Mouse (Mus musculus) myocyte (in vitro differentiated cells): Measurements from ENCODE around the gene Matn3.

Experiments used
- CEBPB ChIP-seq: IDR thresholded peaks from 2 replicates; pipeline ENCODE4 v1.6.1; 2011; ENCODE audit warnings: mild to moderate bottlenecking, moderate library complexity; ENCODE audit not compliant: poor library complexity, insufficient read depth, severe bottlenecking
- E2F4 ChIP-seq: IDR thresholded peaks from one replicate; pipeline ENCODE4 v1.6.1; 2011; ENCODE audit warnings: mild to moderate bottlenecking, control low read depth, moderate library complexity; ENCODE audit not compliant: insufficient read depth
- MAX ChIP-seq: IDR thresholded peaks from one replicate; pipeline ENCODE4 v1.6.1; 2011; ENCODE audit warnings: low read depth, mild to moderate bottlenecking, control low read depth
- MYOD1 ChIP-seq, 3 experiments: IDR thresholded peaks; one replicate each; pipeline ENCODE4 v1.6.1; 2011; ENCODE audit warnings: control low read depth in 2 of 3, low read depth in 2 of 3, mild to moderate bottlenecking in 2 of 3, moderate library complexity in 1 of 3; ENCODE audit not compliant: insufficient read length in 2 of 3, control insufficient read depth in 1 of 3
- MYOG ChIP-seq, 3 experiments: IDR thresholded peaks; one replicate each; pipeline ENCODE4 v1.6.1; 2011; ENCODE audit warnings: control low read depth in 2 of 3, low read depth in 2 of 3, mild to moderate bottlenecking in 2 of 3; ENCODE audit not compliant: insufficient read length in 2 of 3, control insufficient read depth in 1 of 3, insufficient read depth in 1 of 3
- POLR2A ChIP-seq: IDR thresholded peaks from one replicate; pipeline ENCODE4 v1.6.1; 2011; ENCODE audit warnings: low read depth, mild to moderate bottlenecking, control low read depth, moderate library complexity; ENCODE audit not compliant: insufficient read length
- POLR2AphosphoS2 ChIP-seq: IDR thresholded peaks from one replicate; pipeline ENCODE4 v1.6.1; 2011; ENCODE audit warnings: low read depth, control low read depth; ENCODE audit not compliant: insufficient read length
- REST ChIP-seq: IDR thresholded peaks from one replicate; pipeline ENCODE4 v1.6.1; 2011; ENCODE audit warnings: mild to moderate bottlenecking, control low read depth, moderate library complexity; ENCODE audit not compliant: insufficient read depth, insufficient read length
- SRF ChIP-seq: IDR thresholded peaks from one replicate; pipeline ENCODE4 v1.6.1; 2011; ENCODE audit warnings: low read depth; ENCODE audit not compliant: control insufficient read depth, insufficient read length
- TCF12 ChIP-seq: IDR thresholded peaks from one replicate; pipeline ENCODE4 v1.6.1; 2011; ENCODE audit warnings: mild to moderate bottlenecking, control low read depth; ENCODE audit not compliant: poor library complexity, insufficient read depth, severe bottlenecking
- TCF3 ChIP-seq: IDR thresholded peaks from one replicate; pipeline ENCODE4 v1.6.1; 2011; ENCODE audit warnings: low read depth, control low read depth; ENCODE audit not compliant: insufficient read length
- USF1 ChIP-seq: IDR thresholded peaks from one replicate; pipeline ENCODE4 v1.6.1; 2011; ENCODE audit warnings: low read depth, mild to moderate bottlenecking, control low read depth, moderate library complexity

DNA sequence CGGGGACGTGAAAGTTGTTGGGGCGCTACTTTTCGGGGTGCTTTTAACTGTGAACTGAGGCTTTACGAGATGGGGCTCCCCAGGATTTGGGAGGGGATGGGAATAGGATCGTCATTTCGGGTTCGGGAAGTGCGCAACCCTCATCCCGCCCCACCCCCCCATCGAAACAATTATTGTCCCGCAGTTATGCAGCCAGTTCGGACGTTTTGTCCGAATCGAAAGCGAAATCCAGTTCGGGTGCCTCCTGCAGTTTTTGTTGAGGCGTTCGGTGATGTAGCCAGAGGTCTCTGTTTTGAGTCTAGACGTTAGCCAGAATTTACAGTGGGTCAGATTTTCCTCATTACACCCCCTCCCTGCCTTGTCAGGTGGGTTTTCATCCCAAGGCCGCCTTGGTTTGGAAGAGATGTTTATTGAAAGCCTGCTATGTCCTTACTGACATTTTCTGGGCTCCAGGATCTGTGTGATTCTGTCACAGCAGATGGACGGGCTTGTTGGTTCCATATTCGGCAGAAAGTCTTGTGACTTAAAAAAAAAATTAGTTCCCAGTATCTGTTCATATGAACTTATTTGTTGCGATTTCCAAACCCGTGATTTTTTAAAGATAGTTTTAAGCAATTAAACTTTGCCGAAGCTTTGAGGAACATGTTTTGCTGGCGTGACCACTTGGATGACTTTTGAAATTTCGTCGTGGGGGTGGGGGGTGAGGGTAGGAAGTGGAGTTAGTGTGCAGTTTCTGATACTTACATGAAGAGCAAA is 25.2 kb upstream of the Matn3 start:
- no peak for TF ChIP-seq POLR2A
- no peak for TF ChIP-seq SRF
- TF ChIP-seq POLR2AphosphoS2: no peak
- no peak for TF ChIP-seq USF1
- no peak for TF ChIP-seq TCF3
- TF ChIP-seq CEBPB: no peak
- no peak for TF ChIP-seq MAX
- no peak for TF ChIP-seq E2F4
- TF ChIP-seq TCF12: no peak
- no peak for TF ChIP-seq MYOD1 (IDR thresholded peaks at IDR 0.05; ENCODE audit: control insufficient read depth in 1 of 3, insufficient read length in 2 of 3, low read depth in 2 of 3)
- TF ChIP-seq MYOG (IDR thresholded peaks at IDR 0.05; ENCODE audit: control insufficient read depth in 1 of 3, insufficient read depth in 1 of 3, insufficient read length in 2 of 3, low read depth in 2 of 3): no peak
- TF ChIP-seq REST: no peak
